Mouse (Mus musculus) liver, embryonic 15.5 days (tissue): Measurements from ENCODE around the gene Cyp51. TPM values are rescaled to one million over a fixed set of nuclear protein-coding genes. Genes with fewer than 3 reads are reported as not detected.

Experiments used
- ATAC-seq: fragments of 200-750 bp; cut with Nextera tagmentation; 2 replicates; pipeline ENCODE4 v1.8.0; 2017; ENCODE audit warnings: moderate number of reproducible peaks, mild to moderate bottlenecking, moderate library complexity; ENCODE audit not compliant: insufficient read depth
- H3K27ac ChIP-seq: fragments of 300-500 bp; sonication (generic); replicated peaks from 2 replicates; pipeline ENCODE4 v1.5.1; 2015; ENCODE audit warnings: mild to moderate bottlenecking, inconsistent platforms
- H3K27me3 ChIP-seq: fragments of 300-500 bp; sonication (generic); 2 replicates; pipeline ENCODE4 v1.6.1; 2015; ENCODE audit warnings: mild to moderate bottlenecking, inconsistent platforms
- H3K36me3 ChIP-seq: fragments of 300-500 bp; sonication (generic); replicated peaks from 2 replicates; pipeline ENCODE4 v1.6.1; 2015; ENCODE audit warnings: moderate library complexity, mild to moderate bottlenecking, inconsistent platforms
- H3K4me1 ChIP-seq: fragments of 300-500 bp; sonication (generic); replicated peaks from 2 replicates; pipeline ENCODE4 v1.6.1; 2015; ENCODE audit warnings: inconsistent platforms
- H3K4me2 ChIP-seq: fragments of 300-500 bp; sonication (generic); 2 replicates; pipeline ENCODE4 v1.6.1; 2015; ENCODE audit warnings: moderate library complexity, mild to moderate bottlenecking, inconsistent platforms
- H3K4me3 ChIP-seq: fragments of 300-500 bp; sonication (generic); replicated peaks from 2 replicates; pipeline ENCODE4 v1.5.1; 2015; ENCODE audit warnings: mild to moderate bottlenecking, inconsistent platforms
- H3K9ac ChIP-seq: fragments of 300-500 bp; sonication (generic); 2 replicates; pipeline ENCODE4 v1.6.1; 2015; ENCODE audit warnings: moderate library complexity, mild to moderate bottlenecking, inconsistent platforms
- H3K9me3 ChIP-seq: fragments of 300-500 bp; sonication (generic); replicated peaks from 2 replicates; pipeline ENCODE4 v1.6.1; 2016; ENCODE audit warnings: inconsistent platforms
- WGBS: fragments of 180-500 bp; shearing (Covaris S2); methylation state at CpG from one replicate; pipeline ENCODE4 v1.1.7; 2015; ENCODE audit warnings: mixed read lengths; ENCODE audit not compliant: insufficient replicate concordance; 5-methylcytosine and 5-hydroxymethylcytosine counted together
- polyA plus RNA-seq: library from polyadenylated mRNA; unstranded; fragments of >200 nt; fragmentation: Nextera tagmentation; extraction: Ambion mirVana; gene quantifications from 2 replicates; pipeline ENCODE4 v1.2.1, GENCODE M21; 2015

Gene Cyp51
- polyA plus RNA-seq, 1 experiment from 2014 or later = 57.9 TPM

DNA sequence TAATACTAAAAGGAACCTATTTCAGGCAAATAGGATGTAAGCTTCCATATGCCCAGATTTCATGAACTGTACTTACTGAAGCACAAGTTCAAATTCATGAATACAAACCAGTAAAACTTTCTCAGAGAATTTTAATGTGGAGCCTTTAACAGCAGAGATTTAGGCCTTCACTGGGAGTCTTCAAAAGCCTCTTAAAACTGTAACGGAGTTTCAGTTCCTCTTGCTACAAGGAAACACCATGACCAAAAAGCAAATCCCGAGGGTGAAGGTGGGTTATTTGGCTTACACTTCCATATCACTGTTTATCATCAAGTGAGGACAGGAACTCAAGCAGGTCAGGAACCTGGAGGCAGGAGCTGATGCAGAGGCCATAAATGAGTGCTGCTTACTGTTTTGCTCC is 23.0 kb downstream of the Cyp51 start:
- Histone ChIP-seq H3K4me2 (no peak overlapping the region), H3K9me3 (no peaks in the 10 kb centered on the region), H3K4me1 (no peaks in the 10 kb centered on the region; the same call in 1 of the 2 replicates), H3K9ac (no peak overlapping the region), H3K4me3 (no peak overlapping the region), H3K27ac (no peak overlapping the region), H3K27me3 (no peaks in the 10 kb centered on the region), H3K36me3 (peaks cover 37% of the 10 kb centered on the region)
- no peak for ATAC-seq
- 60% methylated on average over 2 of the region's 2 CpGs for WGBS

DNA sequence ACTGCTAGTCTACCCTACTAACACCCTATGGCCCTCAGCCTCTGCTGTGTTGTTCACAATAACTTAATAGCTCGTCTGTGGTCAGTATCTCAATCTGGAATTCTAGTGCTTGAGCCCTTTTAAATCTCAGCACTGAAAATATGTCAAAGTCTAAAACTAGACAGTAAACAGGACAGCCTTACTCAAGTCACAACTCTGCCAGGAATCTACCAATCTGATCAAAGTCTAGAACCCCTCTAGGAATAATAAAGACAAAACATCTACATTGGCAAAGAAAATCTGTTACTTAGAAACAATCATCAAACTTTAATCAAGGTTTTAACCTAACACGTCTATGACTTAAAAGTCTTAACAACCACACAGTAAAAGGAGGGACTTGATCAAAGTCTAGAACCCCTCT is 23.7 kb downstream of the Cyp51 start:
- Histone ChIP-seq H3K4me3 (no peak overlapping the region), H3K9me3 (no peaks in the 10 kb centered on the region), H3K27ac (no peak overlapping the region), H3K27me3 (no peaks in the 10 kb centered on the region), H3K4me2 (no peak overlapping the region), H3K9ac (no peak overlapping the region), H3K36me3 (peaks cover 37% of the 10 kb centered on the region), H3K4me1 (no peaks in the 10 kb centered on the region; the same call in 1 of the 2 replicates)
- ATAC-seq = no peak
- WGBS = 59% methylated on average over 2 of the region's 2 CpGs

DNA sequence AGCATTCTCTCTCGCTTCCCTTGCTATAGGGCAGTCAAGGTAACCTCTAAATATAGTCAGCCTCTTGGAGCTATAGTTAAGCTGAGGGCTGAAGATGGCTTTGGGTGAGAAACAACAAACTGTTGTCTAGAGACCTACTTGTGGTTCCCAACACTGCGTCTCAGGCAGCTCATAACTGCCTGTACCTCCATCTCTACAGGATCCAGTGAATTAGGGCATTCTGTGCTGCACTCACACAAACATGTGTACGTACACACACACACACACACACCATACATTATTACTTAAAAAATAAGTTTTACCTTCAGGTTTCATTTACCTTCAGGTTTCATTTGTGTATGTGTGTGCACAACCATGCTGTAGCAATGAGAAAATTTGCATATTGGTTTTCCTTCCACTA is 25.5 kb downstream of the Cyp51 start:
- H3K36me3 ChIP-seq = peaks cover 31% of the 10 kb centered on the region
- 71% methylated on average over 3 of the region's 3 CpGs for WGBS
- no peak overlapping the region for H3K27ac ChIP-seq
- no peaks in the 10 kb centered on the region for H3K9me3 ChIP-seq
- H3K4me2 ChIP-seq = no peak overlapping the region
- no peak overlapping the region for H3K4me3 ChIP-seq
- H3K27me3 ChIP-seq = no peaks in the 10 kb centered on the region
- no peak for ATAC-seq
- H3K9ac ChIP-seq = no peak overlapping the region
- H3K4me1 ChIP-seq = no peaks in the 10 kb centered on the region

DNA sequence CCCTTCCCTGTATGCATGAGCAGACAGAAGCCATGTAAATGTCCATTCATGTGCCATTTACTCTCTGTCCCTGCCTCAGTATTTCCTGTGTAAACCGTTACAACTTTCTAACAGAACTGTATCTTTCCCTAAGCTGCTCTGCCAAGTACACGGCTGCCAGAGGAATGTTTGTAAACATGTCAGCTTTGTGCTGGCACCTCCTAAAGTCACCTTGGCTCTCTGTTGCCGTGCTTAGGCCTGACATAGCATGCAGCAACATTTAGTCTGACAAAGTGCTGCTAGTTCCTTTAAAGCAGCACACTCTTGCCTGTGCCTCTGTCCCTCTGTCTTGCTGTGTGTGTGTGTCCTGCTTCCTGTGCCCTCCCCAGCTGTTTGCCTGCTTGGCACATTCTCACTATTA is 37.3 kb downstream of the Cyp51 start:
- Histone ChIP-seq H3K4me3 (no peak overlapping the region), H3K9me3 (no peaks in the 10 kb centered on the region), H3K4me2 (no peak overlapping the region), H3K27me3 (no peaks in the 10 kb centered on the region), H3K27ac (no peak overlapping the region), H3K9ac (no peak overlapping the region), H3K36me3 (peaks cover 44% of the 10 kb centered on the region), H3K4me1 (no peaks in the 10 kb centered on the region)
- ATAC-seq = no peak
- 61% methylated on average over 3 of the region's 3 CpGs for WGBS

DNA sequence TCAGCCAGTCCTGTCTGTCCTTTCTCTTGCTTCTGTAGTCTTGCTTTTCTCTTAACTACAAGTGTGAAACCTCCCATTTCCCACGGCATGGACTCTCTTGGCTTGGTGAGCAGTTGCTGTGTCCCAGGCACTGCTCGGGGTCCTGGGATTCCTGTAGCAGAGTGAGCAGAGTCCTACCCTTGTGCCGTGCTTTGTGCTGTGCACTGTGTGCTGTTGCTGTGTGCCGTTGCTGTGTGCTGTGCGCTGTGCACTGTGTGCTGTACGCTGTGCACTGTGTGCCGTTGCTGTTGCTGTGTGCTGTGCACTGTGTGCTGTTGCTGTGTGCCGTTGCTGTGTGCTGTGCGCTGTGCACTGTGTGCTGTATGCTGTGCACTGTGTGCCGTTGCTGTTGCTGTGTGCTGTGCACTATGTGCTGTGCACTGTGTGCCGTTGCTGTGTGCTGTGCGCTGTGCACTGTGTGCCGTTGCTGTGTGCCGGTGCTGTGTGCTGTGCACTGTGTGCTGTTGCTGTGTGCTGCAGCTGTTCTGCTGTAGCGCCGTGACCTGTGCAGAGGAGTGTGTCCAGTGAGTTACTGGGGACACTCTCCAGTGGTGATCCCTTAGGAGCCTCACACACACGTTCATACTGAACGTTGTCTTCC is 38.0 kb downstream of the Cyp51 start:
- Histone ChIP-seq H3K9me3 (no peaks in the 10 kb centered on the region), H3K27me3 (no peaks in the 10 kb centered on the region), H3K4me1 (no peaks in the 10 kb centered on the region), H3K36me3 (peaks cover 41% of the 10 kb centered on the region), H3K4me2 (no peak overlapping the region), H3K9ac (no peak overlapping the region), H3K27ac (no peak overlapping the region), H3K4me3 (no peak overlapping the region)
- no peak for ATAC-seq
- WGBS = 78% methylated on average over 18 of the region's 18 CpGs

DNA sequence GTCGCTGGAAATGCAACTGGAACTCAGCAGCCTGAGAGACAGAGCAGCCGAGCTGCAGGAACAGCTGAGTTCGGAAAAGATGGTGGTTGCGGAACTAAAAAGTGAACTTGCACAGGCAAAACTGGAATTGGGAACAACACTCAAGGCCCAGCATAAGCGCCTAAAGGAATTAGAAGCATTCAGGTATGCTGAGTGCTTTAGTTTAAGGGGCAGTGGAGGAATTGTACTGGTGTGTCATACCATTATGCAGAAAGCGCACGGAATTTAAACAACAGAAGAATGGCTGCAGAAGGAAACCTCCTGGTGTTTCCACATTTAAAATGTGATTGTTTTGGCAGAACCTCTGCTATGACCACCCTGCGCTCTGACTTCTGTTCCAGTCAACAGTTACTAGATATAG is 44.2 kb downstream of the Cyp51 start:
- H3K27ac ChIP-seq = no peak overlapping the region
- ATAC-seq = no peak
- H3K9me3 ChIP-seq = no peaks in the 10 kb centered on the region
- H3K4me2 ChIP-seq = no peak overlapping the region
- H3K36me3 ChIP-seq = peaks cover 45% of the 10 kb centered on the region
- no peaks in the 10 kb centered on the region for H3K27me3 ChIP-seq
- H3K9ac ChIP-seq = no peak overlapping the region
- H3K4me3 ChIP-seq = no peak overlapping the region
- no peaks in the 10 kb centered on the region for H3K4me1 ChIP-seq
- WGBS = 79% methylated on average over 8 of the region's 8 CpGs

DNA sequence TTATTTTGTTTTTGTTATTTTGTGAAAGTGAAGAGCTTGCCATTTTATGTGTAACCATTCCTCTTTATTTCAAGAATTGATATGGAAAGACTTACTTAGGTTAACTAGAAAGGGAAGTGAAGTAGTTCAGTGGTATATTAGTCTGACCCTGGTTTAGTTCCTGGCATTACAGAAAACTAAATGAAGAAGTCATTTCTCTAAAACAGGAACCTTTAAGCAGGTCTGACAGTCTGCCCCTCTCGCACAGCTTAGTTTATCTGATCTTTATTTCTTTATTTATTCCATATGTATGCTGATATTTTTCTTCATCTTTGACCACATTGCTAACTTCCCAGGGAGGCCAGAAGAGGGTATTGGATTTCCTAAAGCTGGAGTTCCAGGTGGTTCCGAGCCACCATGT is 63.6 kb downstream of the Cyp51 start:
- Histone ChIP-seq H3K27me3 (no peaks in the 10 kb centered on the region), H3K4me3 (no peak overlapping the region), H3K9me3 (no peaks in the 10 kb centered on the region), H3K36me3 (peaks cover 16% of the 10 kb centered on the region), H3K9ac (no peak overlapping the region), H3K4me2 (no peak overlapping the region), H3K4me1 (no peaks in the 10 kb centered on the region), H3K27ac (no peak overlapping the region)
- no peak for ATAC-seq
- 72% methylated on average over 2 of the region's 2 CpGs for WGBS

DNA sequence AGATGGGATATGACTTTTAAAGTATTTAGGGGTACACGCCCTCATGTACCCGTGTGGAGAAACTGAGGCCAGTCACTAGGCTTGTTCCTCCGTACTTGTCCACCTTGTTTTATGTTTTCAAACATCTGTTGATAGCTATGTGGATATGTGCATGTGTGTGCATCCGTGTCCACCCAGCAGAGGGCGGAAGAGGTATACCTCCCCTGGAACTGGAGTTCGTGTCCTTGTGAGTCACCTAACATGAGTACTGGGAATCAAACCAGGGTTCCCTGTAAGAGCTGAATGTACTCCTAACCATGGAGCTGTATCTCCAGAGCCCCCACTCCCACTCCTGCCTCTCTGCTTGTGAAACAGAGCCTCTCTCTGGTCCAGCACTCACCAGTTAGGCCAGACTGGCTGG is 64.2 kb downstream of the Cyp51 start:
- Histone ChIP-seq H3K4me3 (no peak overlapping the region), H3K27ac (no peak overlapping the region), H3K9me3 (no peaks in the 10 kb centered on the region), H3K27me3 (no peaks in the 10 kb centered on the region), H3K36me3 (peaks cover 20% of the 10 kb centered on the region), H3K9ac (no peak overlapping the region), H3K4me1 (no peaks in the 10 kb centered on the region), H3K4me2 (no peak overlapping the region)
- 81% methylated on average over 6 of the region's 6 CpGs for WGBS
- no peak for ATAC-seq

DNA sequence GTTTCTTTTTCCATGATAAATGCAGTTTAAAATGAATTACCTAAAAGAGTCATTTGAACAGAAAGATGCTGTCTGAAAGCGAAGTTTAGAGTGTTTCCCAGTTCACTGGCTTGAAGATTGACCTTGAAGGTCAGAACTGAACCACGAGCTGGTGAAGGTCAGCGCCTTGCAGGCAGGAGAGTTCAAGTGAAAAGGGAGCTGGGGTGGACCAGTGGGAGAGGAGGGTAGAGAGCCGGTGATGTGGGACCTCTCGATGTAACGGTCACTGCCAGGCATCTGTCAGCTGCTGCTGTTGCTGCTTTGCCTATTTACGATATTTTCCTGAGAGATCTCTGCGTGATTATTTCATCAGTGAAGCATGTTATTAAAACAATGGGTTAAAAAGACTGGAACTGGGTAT is 65.2 kb downstream of the Cyp51 start:
- H3K4me1 ChIP-seq = no peaks in the 10 kb centered on the region
- H3K4me3 ChIP-seq = no peak overlapping the region
- peaks cover 20% of the 10 kb centered on the region for H3K36me3 ChIP-seq
- H3K9ac ChIP-seq = no peak overlapping the region
- WGBS = 79% methylated on average over 8 of the region's 8 CpGs
- ATAC-seq = no peak
- no peaks in the 10 kb centered on the region for H3K9me3 ChIP-seq
- no peaks in the 10 kb centered on the region for H3K27me3 ChIP-seq
- no peak overlapping the region for H3K4me2 ChIP-seq
- no peak overlapping the region for H3K27ac ChIP-seq

DNA sequence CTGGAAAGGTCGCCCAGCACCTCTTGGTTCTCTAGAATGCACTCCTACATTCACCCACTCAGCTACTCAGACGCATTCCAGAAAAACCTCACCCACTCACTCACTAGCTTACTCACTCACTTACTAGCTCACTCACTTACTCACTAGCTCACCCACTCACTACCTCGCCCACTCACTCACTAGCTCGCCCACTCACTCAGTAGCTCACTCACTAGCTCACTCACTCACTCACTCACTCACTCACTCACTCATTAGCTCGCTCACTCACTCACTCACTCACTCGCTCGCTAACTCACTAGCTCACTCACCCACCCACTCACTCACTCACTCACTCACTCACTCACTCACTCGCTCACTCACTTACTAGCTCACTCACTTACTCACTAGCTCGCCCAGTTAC is 67.9 kb downstream of the Cyp51 start:
- Histone ChIP-seq H3K4me2 (no peak overlapping the region), H3K36me3 (peaks cover 17% of the 10 kb centered on the region), H3K9ac (no peak overlapping the region), H3K9me3 (no peaks in the 10 kb centered on the region), H3K4me1 (no peaks in the 10 kb centered on the region), H3K4me3 (no peak overlapping the region), H3K27me3 (no peaks in the 10 kb centered on the region), H3K27ac (no peak overlapping the region)
- ATAC-seq = no peak
- 73% methylated on average over 9 of the region's 9 CpGs for WGBS

DNA sequence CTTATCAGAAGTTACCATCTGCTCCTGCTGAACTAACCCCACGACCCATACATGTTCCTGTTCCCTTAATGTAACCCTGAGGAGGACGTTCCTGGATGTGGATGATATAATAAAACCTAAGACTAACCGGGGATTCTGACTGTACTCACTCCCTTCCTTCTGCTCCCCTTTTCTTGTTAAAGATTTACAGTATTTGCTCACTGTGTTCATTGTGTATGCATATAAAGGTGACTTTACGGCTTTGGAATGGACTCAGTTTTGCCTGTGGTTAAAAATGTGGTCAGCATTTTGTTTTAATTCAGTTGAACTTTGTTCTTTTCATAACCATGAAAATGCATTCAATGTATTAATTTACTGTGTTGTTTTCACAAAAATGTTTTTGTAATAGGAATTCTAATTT is 72.7 kb downstream of the Cyp51 start:
- no peaks in the 10 kb centered on the region for H3K4me1 ChIP-seq
- H3K4me3 ChIP-seq = no peak overlapping the region
- H3K27ac ChIP-seq = no peak overlapping the region
- H3K9me3 ChIP-seq = no peaks in the 10 kb centered on the region
- peaks cover 27% of the 10 kb centered on the region for H3K36me3 ChIP-seq
- no peaks in the 10 kb centered on the region for H3K27me3 ChIP-seq
- ATAC-seq = no peak
- H3K9ac ChIP-seq = no peak overlapping the region
- WGBS = 34% methylated on average over 4 of the region's 4 CpGs
- no peak overlapping the region for H3K4me2 ChIP-seq
